10 mouse cellular contexts compared by ENCODE assay signal in genomic region chr5:82989056-82989455, GRCm38 (mm10).
A peak's percentile ranks its signal among the peaks of the same experiment; 100 is the strongest.
DNase-seq lines count a peak whose midpoint lies in the region; ATAC-seq and TF ChIP-seq lines count a peak whose summit lies in the region.
"Had no signal": no experiment of that assay in that cellular context is flagged by ENCODE, and none has a peak within 500 bp of the region (broad histone marks: within the 10 kb centered on the region; RNA-seq: fewer than 3 reads in every experiment).

No protein-coding gene starts in this region.

- no peak overlapping the region for H3K27ac ChIP-seq in gastrocnemius, adult 2 months
- no peak overlapping the region for H3K27ac ChIP-seq in neural tube, embryonic 14.5 days (ENCODE audit: low read depth, low read length)
- H3K27ac ChIP-seq: liver, embryonic 13.5 days had no signal

- H3K9me3 ChIP-seq in neural tube, embryonic 14.5 days (ENCODE audit: control insufficient read depth, low read length): no peaks in the 10 kb centered on the region
- H3K9me3 ChIP-seq: liver, embryonic 13.5 days had no signal

- 66% methylated on average over 5 of the region's 5 CpGs for WGBS in neural tube, embryonic 14.5 days

- DNase-seq in gastrocnemius, adult 2 months: peak; percentile 31
- DNase-seq in gastrocnemius, postnatal 36 days: no peak
- DNase-seq in neural tube, embryonic 10.5 days (ENCODE audit: extremely low spot score, low spot score): no peak
- peak; percentile 75 to 83 for DNase-seq in layer of hippocampus, adult 8-10 months (ENCODE audit: low spot score in 2 of 2)
- DNase-seq in skeletal muscle tissue, adult 2 months (ENCODE audit: low read depth, low spot score): peak; percentile 2
- no peak for DNase-seq in adrenal gland, postnatal 14 days
- DNase-seq: kidney, postnatal 4 days; liver, embryonic 13.5 days had no signal

- ATAC-seq in neural tube, embryonic 14.5 days (ENCODE audit: low read depth): peak; percentile 46; the same call in 1 of the 2 replicates
- no peak for ATAC-seq in granulocyte monocyte progenitor cell, adult 5-6 weeks (replicated peaks; ENCODE audit: poor library complexity, severe bottlenecking)

- no peaks in the 10 kb centered on the region for H3K36me3 ChIP-seq in neural tube, embryonic 14.5 days (ENCODE audit: control insufficient read depth, insufficient read depth, low read length)
- H3K36me3 ChIP-seq: liver, embryonic 13.5 days had no signal

- no peak for TF ChIP-seq CTCF in gastrocnemius, adult 2 months (IDR thresholded peaks at IDR 0.05)

- H3K4me3 ChIP-seq in gastrocnemius, adult 2 months: no peak overlapping the region
- H3K4me3 ChIP-seq in neural tube, embryonic 14.5 days (ENCODE audit: low read depth, low read length): no peak overlapping the region
- H3K4me3 ChIP-seq: liver, embryonic 13.5 days had no signal

- no peaks in the 10 kb centered on the region for H3K4me1 ChIP-seq in neural tube, embryonic 14.5 days (ENCODE audit: control insufficient read depth, insufficient read depth, low read length)
- H3K4me1 ChIP-seq: liver, embryonic 13.5 days had no signal

- no peaks in the 10 kb centered on the region for H3K27me3 ChIP-seq in neural tube, embryonic 14.5 days (ENCODE audit: control insufficient read depth, insufficient read depth, low read length)
- H3K27me3 ChIP-seq: liver, embryonic 13.5 days had no signal

- H3K9ac ChIP-seq in neural tube, embryonic 14.5 days (replicated peaks; ENCODE audit: low read depth, low read length): no peak overlapping the region
- H3K9ac ChIP-seq: liver, embryonic 13.5 days had no signal

- intact Hi-C loops in gastrocnemius, adult 2 months (cut with DNase I): no loop called here
- intact Hi-C loops in gastrocnemius, postnatal 36 days (cut with DNase I): no loop called here

- no peak overlapping the region for H3K4me2 ChIP-seq in neural tube, embryonic 14.5 days (ENCODE audit: low read depth, low read length)
- H3K4me2 ChIP-seq: liver, embryonic 13.5 days had no signal

Comparison
In these comparisons a context has a peak if more than half of its experiments do, and no peak if none do; other contexts are left out.
1. DNase-seq: peak in gastrocnemius, adult 2 months (single experiment), layer of hippocampus, adult 8-10 months (2 of 2) and skeletal muscle tissue, adult 2 months (single experiment); none in gastrocnemius, postnatal 36 days (0 of 2), neural tube, embryonic 10.5 days (single experiment) and adrenal gland, postnatal 14 days (single experiment).